Mouse (Mus musculus) embryonic facial prominence, embryonic 11.5 days (tissue): ENCODE measurements around the gene Rdh16f1. TPM values are rescaled to one million over a fixed set of nuclear protein-coding genes. Genes with fewer than 3 reads are reported as not detected.
A peak's percentile ranks its signal among the peaks of the same experiment; 100 is the strongest.
"Not testable (repeated sequence)": the region's sequence is repeated elsewhere in the genome, so short reads cannot be mapped to it uniquely, and the experiment has no call there.

ENCODE experiments used
- ATAC-seq: fragments of 200-750 bp; cut with Nextera tagmentation; replicated peaks from 2 replicates; pipeline ENCODE4 v1.8.0; 2017; ENCODE audit warnings: low read depth; ENCODE audit not compliant: insufficient number of reproducible peaks, low FRiP score, low TSS enrichment
- DNase-seq: peaks from one replicate; pipeline ENCODE4 v3.0.0-alpha.2; 2015; ENCODE audit warnings: low spot score
- H3K27ac ChIP-seq: fragments of 300-500 bp; sonication (generic); replicated peaks from 2 replicates; pipeline ENCODE4 v1.5.1; 2014; ENCODE audit warnings: mild to moderate bottlenecking, low read depth, low read length, control low read depth
- H3K27me3 ChIP-seq: fragments of 300-500 bp; sonication (generic); 2 replicates; pipeline ENCODE4 v1.6.1; 2014; ENCODE audit warnings: mild to moderate bottlenecking, low read length, moderate library complexity, mixed read lengths; ENCODE audit not compliant: control insufficient read depth, insufficient read depth
- H3K36me3 ChIP-seq: fragments of 300-500 bp; sonication (generic); replicated peaks from 2 replicates; pipeline ENCODE4 v1.6.1; 2014; ENCODE audit warnings: low read depth, mild to moderate bottlenecking, low read length, moderate library complexity, mixed read lengths; ENCODE audit not compliant: control insufficient read depth, insufficient read depth
- H3K4me1 ChIP-seq: fragments of 300-500 bp; sonication (generic); 2 replicates; pipeline ENCODE4 v1.6.1; 2014; ENCODE audit warnings: low read length, mixed read lengths; ENCODE audit not compliant: control insufficient read depth, insufficient read depth
- H3K4me2 ChIP-seq: fragments of 300-500 bp; sonication (generic); 2 replicates; pipeline ENCODE4 v1.6.1; 2014; ENCODE audit warnings: low read depth, mild to moderate bottlenecking, control low read depth, low read length, moderate library complexity
- H3K4me3 ChIP-seq: fragments of 300-500 bp; sonication (generic); 2 replicates; pipeline ENCODE4 v1.5.1; 2014; ENCODE audit warnings: low read depth, low read length, control low read depth
- H3K9ac ChIP-seq: fragments of 300-500 bp; sonication (generic); replicated peaks from 2 replicates; pipeline ENCODE4 v1.6.1; 2014; ENCODE audit warnings: mild to moderate bottlenecking, control low read depth, low read length
- H3K9me3 ChIP-seq: fragments of 300-500 bp; sonication (generic); replicated peaks from 2 replicates; pipeline ENCODE4 v1.6.1; 2016; ENCODE audit warnings: mild to moderate bottlenecking, low read length, inconsistent platforms, mixed read lengths; ENCODE audit not compliant: control insufficient read depth
- WGBS: fragments of 180-500 bp; shearing (Covaris S2); extraction: QIAGEN DNeasy Blood & Tissue Kit; methylation state at CpG from one replicate; pipeline ENCODE4 v1.1.7; 2014; 5-methylcytosine and 5-hydroxymethylcytosine counted together
- polyA plus RNA-seq: library from polyadenylated mRNA; unstranded; fragments of >200 nt; fragmentation: Nextera tagmentation; extraction: Ambion mirVana; gene quantifications from 2 replicates; pipeline ENCODE4 v1.2.1, GENCODE M21; 2014

The Rdh16f1 gene
- polyA plus RNA-seq, 1 experiment from 2014 or later, result not detected

DNA sequence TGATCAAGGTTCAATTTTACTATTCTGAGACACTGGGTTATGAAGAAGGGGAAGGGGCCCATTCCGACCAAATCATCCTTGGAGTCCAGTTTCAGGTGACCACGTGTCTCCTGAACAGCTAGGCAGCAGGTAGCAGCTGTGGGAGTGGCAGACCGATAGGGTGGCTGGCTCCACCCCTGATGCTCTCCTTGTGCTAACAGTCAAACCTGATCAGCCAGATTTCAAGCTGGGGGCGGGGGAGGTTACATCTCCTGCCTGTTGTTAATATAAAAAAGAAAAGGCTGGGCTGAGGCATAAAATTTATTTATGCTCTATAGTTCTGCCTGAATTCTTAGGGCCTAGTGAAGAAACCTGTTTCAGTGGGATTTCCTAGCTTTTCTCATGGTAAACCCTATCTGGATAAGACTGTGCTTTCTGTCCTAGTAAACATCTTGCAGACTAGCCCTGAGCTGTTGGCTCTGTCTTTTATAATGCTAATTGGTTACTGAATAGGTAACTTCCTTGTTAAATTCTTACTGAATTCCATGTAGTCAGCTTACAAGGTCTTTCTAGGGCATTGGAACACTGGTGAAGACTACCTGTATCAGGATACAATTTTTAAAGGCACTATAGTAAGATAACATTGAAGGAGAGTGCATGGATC, 57.8 kb downstream of the Rdh16f1 start:
- DNase-seq, result not testable (repeated sequence)

GRCm38 (mm10) chr10:127821806-127822205, 62.2 kb downstream of the Rdh16f1 start:
- not testable (repeated sequence) for ATAC-seq

More for the DNA sequence above, 57.8 kb downstream of the Rdh16f1 start:
- H3K9ac ChIP-seq, H3K27me3 ChIP-seq, H3K4me3 ChIP-seq, H3K4me2 ChIP-seq, H3K4me1 ChIP-seq, ATAC-seq, H3K36me3 ChIP-seq, H3K27ac ChIP-seq, H3K9me3 ChIP-seq: not testable (repeated sequence)
- 67% methylated on average over 4 of the region's 4 CpGs for WGBS

GRCm38 (mm10) chr10:127825386-127825785, 65.8 kb downstream of the Rdh16f1 start:
- DNase-seq (peak; percentile 18), ATAC-seq (no peak)
- no peak overlapping the region for H3K27ac ChIP-seq
- H3K4me1 ChIP-seq, result no peaks in the 10 kb centered on the region
- H3K27me3 ChIP-seq, result no peaks in the 10 kb centered on the region
- H3K4me3 ChIP-seq, result no peak overlapping the region
- no peak overlapping the region for H3K4me2 ChIP-seq
- WGBS, result 76% methylated on average over 6 of the region's 6 CpGs
- no peaks in the 10 kb centered on the region for H3K9me3 ChIP-seq
- no peak overlapping the region for H3K9ac ChIP-seq
- H3K36me3 ChIP-seq, result no peaks in the 10 kb centered on the region

More at GRCm38 (mm10) chr10:127821806-127822205, 62.2 kb downstream of the Rdh16f1 start:
- DNase-seq, H3K4me2 ChIP-seq, H3K4me3 ChIP-seq, H3K4me1 ChIP-seq, H3K9ac ChIP-seq, H3K36me3 ChIP-seq, H3K27ac ChIP-seq, H3K27me3 ChIP-seq, H3K9me3 ChIP-seq: not testable (repeated sequence)
- 81% methylated on average over 2 of the region's 2 CpGs for WGBS

GRCm38 (mm10) chr10:127829121-127829520, 69.5 kb downstream of the Rdh16f1 start:
- Histone ChIP-seq H3K4me3 (no peak overlapping the region), H3K27me3 (no peaks in the 10 kb centered on the region), H3K4me2 (no peak overlapping the region), H3K36me3 (no peaks in the 10 kb centered on the region), H3K9ac (no peak overlapping the region), H3K9me3 (no peaks in the 10 kb centered on the region), H3K4me1 (no peaks in the 10 kb centered on the region), H3K27ac (no peak overlapping the region)
- DNase-seq (no peak), ATAC-seq (no peak)
- WGBS, result 61% methylated on average over 3 of the region's 3 CpGs

DNA sequence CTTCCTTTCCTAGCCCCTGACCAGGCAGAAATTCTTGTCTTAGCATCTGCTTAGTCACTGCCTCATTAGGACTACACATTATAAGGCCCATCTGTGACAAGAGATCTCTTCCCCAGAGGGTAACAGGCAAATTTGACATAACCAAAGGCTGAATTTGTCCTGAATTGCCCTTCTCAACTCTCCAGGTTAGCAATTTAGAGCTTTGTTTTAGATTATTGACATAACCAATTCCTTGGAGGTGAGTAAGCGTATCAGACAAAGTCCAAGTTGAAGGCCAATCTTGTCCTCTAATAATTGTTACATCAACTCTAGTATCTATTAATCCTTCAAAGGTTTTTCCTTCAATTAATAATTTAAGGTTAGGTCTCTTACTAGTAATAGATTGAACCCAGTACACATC, 74.6 kb downstream of the Rdh16f1 start:
- not testable (repeated sequence) for H3K9ac ChIP-seq, ATAC-seq, H3K4me1 ChIP-seq, H3K4me2 ChIP-seq, H3K27ac ChIP-seq, H3K27me3 ChIP-seq, H3K4me3 ChIP-seq, DNase-seq, H3K9me3 ChIP-seq, H3K36me3 ChIP-seq
- 95% methylated on average over 1 of the region's 1 CpGs for WGBS

DNA sequence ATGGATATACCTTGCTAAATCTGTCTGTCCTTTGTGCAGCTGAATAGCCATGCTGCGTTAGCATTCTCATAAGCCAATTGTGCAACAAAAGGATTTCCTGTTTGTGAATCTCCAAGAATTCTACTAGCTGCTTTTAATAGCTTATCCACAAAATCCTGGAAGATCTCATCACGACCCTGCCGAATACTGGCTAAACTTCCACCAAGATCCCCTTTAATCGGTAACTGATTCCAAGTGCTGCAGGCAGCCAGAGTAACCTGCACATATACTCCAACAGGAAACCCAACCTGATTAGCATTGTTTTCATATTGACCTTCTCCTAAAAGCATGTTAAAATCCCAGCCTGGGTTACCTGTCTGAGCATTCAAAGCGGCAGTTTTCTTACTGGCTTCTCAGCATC, 75.7 kb downstream of the Rdh16f1 start:
- ATAC-seq (no peak), DNase-seq (no peak)
- no peaks in the 10 kb centered on the region for H3K36me3 ChIP-seq
- H3K4me1 ChIP-seq, result no peaks in the 10 kb centered on the region
- no peak overlapping the region for H3K4me2 ChIP-seq
- H3K9ac ChIP-seq, result no peak overlapping the region
- no peaks in the 10 kb centered on the region for H3K27me3 ChIP-seq
- H3K27ac ChIP-seq, result no peak overlapping the region
- H3K9me3 ChIP-seq, result no peaks in the 10 kb centered on the region
- 91% methylated on average over 5 of the region's 5 CpGs for WGBS
- no peak overlapping the region for H3K4me3 ChIP-seq

DNA sequence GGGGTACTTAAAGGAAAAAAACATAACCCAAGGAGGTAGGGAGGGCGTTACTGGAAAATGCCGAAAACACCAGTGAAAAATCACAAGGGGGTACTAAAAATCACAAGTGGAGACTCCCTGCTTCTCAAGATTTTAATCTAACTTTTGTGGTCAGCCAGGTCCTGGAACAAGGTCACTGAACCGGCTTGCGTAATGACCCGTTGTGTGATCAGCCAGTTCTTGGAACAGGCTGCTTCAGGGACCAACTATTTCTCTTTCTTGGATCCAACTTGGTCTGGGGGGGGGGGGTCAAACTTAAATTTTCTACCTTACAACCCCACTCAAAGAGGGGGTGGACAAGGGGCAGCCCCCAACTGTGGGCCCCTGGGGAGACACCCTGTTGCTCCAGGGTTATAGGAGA, 78.2 kb downstream of the Rdh16f1 start:
- not testable (repeated sequence) for H3K9me3 ChIP-seq, DNase-seq, ATAC-seq

DNA sequence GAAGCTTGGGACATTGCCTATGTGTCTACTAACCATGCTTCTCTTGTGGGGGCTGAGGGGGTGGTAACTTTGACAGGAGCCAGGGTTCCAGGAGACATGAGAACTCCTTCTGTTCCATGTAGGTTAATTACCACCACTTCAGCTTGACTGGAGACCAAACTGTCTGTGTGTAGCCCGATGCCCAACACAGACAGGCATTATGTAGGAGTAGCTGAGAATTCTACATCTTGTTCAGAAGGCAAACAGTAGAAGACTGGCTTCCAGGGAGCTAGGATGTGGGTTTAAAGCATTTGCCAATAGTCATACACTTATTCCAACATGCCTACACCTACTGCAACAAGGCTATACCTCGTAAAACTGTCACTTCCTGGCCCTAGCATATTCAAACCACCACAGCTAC, 79.0 kb downstream of the Rdh16f1 start:
- no peak overlapping the region for H3K4me2 ChIP-seq
- WGBS, result 83% methylated on average over 2 of the region's 2 CpGs
- DNase-seq (no peak), ATAC-seq (no peak)
- no peak overlapping the region for H3K4me3 ChIP-seq
- H3K36me3 ChIP-seq, result no peaks in the 10 kb centered on the region
- no peaks in the 10 kb centered on the region for H3K27me3 ChIP-seq
- no peak overlapping the region for H3K27ac ChIP-seq
- no peaks in the 10 kb centered on the region for H3K9me3 ChIP-seq
- no peaks in the 10 kb centered on the region for H3K4me1 ChIP-seq
- no peak overlapping the region for H3K9ac ChIP-seq

More for the DNA sequence above, 78.2 kb downstream of the Rdh16f1 start:
- not testable (repeated sequence) for H3K27me3 ChIP-seq, H3K4me3 ChIP-seq, H3K9ac ChIP-seq, H3K4me1 ChIP-seq, H3K36me3 ChIP-seq, H3K4me2 ChIP-seq, H3K27ac ChIP-seq
- WGBS, result 92% methylated on average over 5 of the region's 5 CpGs
